Mouse (Mus musculus): ENCODE results near the gene Adamts5.

- TF ChIP-seq CTCF (IDR thresholded peaks at IDR 0.05; ENCODE audit: control insufficient read depth, insufficient read depth, insufficient replicate concordance, low read depth, low read length) (no peak), POLR2A (IDR thresholded peaks at IDR 0.05; ENCODE audit: control insufficient read depth, low read depth, low read length) (no peak)
Measured at GRCm38 (mm10) chr16:85897854-85898253, 3.8 kb downstream of the Adamts5 start.
